Mouse (Mus musculus): ENCODE results near the gene Xpot.

DNA sequence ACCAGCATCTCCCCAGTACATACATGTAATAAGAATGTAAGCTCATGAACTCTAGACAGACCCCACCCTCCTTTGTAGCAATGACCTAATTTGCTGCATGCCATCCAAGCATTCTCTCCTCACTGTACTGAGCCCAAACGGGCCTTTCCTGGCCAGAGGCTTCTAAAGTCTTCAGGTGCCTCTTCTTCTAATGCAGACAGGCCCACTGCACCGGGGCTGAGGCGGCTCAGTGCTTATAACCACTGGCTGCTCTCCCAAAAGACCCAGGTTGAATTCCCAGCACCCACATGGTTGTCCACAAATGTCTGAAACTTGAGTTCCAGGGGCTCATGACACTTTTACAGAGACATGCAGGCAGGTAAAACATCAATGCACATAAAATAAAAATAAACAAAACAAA is 55.1 kb downstream of the Xpot start:
- TF ChIP-seq CTCF (conservative IDR thresholded peaks at IDR 0.05; ENCODE audit: insufficient read depth, insufficient read length, low read depth, low read length) = no peak
- TF ChIP-seq POLR2A (IDR thresholded peaks at IDR 0.05; ENCODE audit: low read depth, low read length) = no peak
